Comparison of ENCODE assay signal across 23 mouse cellular contexts in the genomic region with DNA sequence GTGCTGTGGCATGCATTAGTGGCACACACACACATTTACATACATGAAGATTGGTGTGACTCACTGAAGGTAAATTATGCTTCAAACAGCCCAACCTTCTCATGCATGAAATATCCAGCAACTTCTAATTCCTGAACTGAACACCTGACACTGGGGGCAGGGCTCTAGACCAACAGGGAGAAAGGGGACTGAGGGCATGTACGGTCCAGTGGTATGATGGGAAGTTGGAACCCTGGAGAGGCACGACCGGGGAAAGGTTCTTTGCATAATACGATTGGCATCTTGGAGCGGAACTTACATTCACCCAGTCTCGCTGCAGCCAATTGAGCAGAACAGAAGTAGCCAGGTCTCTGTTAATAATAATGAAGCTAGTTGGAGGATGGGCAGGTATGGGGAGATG. TPM values are rescaled to one million over a fixed set of nuclear protein-coding genes. Genes with fewer than 3 reads are reported as not detected.
DNase-seq lines count a peak whose midpoint lies in the region; ATAC-seq and TF ChIP-seq lines count a peak whose summit lies in the region.
"Had no signal": no experiment of that assay in that cellular context is flagged by ENCODE, and none has a peak within 500 bp of the region (broad histone marks: within the 10 kb centered on the region; RNA-seq: fewer than 3 reads in every experiment).

No protein-coding gene starts in this region.

- no peak overlapping the region for H3K4me2 ChIP-seq in liver, embryonic 12.5 days
- no peak overlapping the region for H3K4me2 ChIP-seq in kidney, postnatal 0 days (ENCODE audit: low read length)
- no peak overlapping the region for H3K4me2 ChIP-seq in liver, embryonic 13.5 days
- H3K4me2 ChIP-seq: forebrain, embryonic 12.5 days; hindbrain, embryonic 12.5 days; limb, embryonic 12.5 days; midbrain, embryonic 13.5 days had no signal

- H3K9me3 ChIP-seq in liver, embryonic 12.5 days (replicated peaks) = no peaks in the 10 kb centered on the region
- H3K9me3 ChIP-seq in kidney, postnatal 0 days (replicated peaks; ENCODE audit: low read length) = no peaks in the 10 kb centered on the region
- H3K9me3 ChIP-seq in liver, embryonic 13.5 days (replicated peaks) = no peaks in the 10 kb centered on the region
- H3K9me3 ChIP-seq in forebrain, embryonic 10.5 days = no peaks in the 10 kb centered on the region
- H3K9me3 ChIP-seq: forebrain, embryonic 12.5 days; hindbrain, embryonic 12.5 days; limb, embryonic 12.5 days; midbrain, embryonic 13.5 days had no signal

- H3K27ac ChIP-seq in liver, embryonic 12.5 days = peak overlapping the region; percentile 98
- peak overlapping the region; percentile 72 for H3K27ac ChIP-seq in kidney, postnatal 0 days
- peak overlapping the region; percentile 98 for H3K27ac ChIP-seq in liver, embryonic 13.5 days
- no peak overlapping the region for H3K27ac ChIP-seq in forebrain, embryonic 10.5 days
- no peak overlapping the region for H3K27ac ChIP-seq in cerebellum, adult 2 months (ENCODE audit: insufficient read depth, low read length)
- H3K27ac ChIP-seq: forebrain, embryonic 12.5 days; heart, adult 2 months; hindbrain, embryonic 12.5 days; limb, embryonic 12.5 days; midbrain, embryonic 13.5 days; stomach, postnatal 0 days had no signal

- H3K36me3 ChIP-seq in liver, embryonic 12.5 days = no peaks in the 10 kb centered on the region
- H3K36me3 ChIP-seq in kidney, postnatal 0 days (ENCODE audit: insufficient read depth, low read length) = no peaks in the 10 kb centered on the region
- H3K36me3 ChIP-seq in liver, embryonic 13.5 days = no peaks in the 10 kb centered on the region
- no peaks in the 10 kb centered on the region for H3K36me3 ChIP-seq in forebrain, embryonic 10.5 days (replicated peaks)
- H3K36me3 ChIP-seq: forebrain, embryonic 12.5 days; hindbrain, embryonic 12.5 days; limb, embryonic 12.5 days; midbrain, embryonic 13.5 days had no signal

- ATAC-seq in liver, embryonic 12.5 days = no peak
- ATAC-seq in kidney, postnatal 0 days (replicated peaks; ENCODE audit: low FRiP score, low read depth) = peak; percentile 96
- no peak for ATAC-seq in liver, embryonic 13.5 days (ENCODE audit: low read depth)
- ATAC-seq: CD4-positive, CD25-positive, alpha-beta regulatory T cell, adult 4 months; midbrain, embryonic 13.5 days had no signal

- H3K27me3 ChIP-seq in liver, embryonic 12.5 days (replicated peaks) = no peaks in the 10 kb centered on the region
- no peaks in the 10 kb centered on the region for H3K27me3 ChIP-seq in kidney, postnatal 0 days (ENCODE audit: insufficient read depth, low read length)
- H3K27me3 ChIP-seq in liver, embryonic 13.5 days = no peaks in the 10 kb centered on the region
- no peaks in the 10 kb centered on the region for H3K27me3 ChIP-seq in forebrain, embryonic 10.5 days (ENCODE audit: poor library complexity, severe bottlenecking)
- H3K27me3 ChIP-seq in cerebellum, adult 2 months (ENCODE audit: control insufficient read depth, insufficient read depth, low read length) = no peaks in the 10 kb centered on the region
- H3K27me3 ChIP-seq: forebrain, embryonic 12.5 days; hindbrain, embryonic 12.5 days; limb, embryonic 12.5 days; megakaryocyte, embryonic 14.5 days; midbrain, embryonic 13.5 days had no signal

- no peak overlapping the region for H3K9ac ChIP-seq in liver, embryonic 12.5 days
- H3K9ac ChIP-seq in kidney, postnatal 0 days (ENCODE audit: low read depth, low read length) = no peak overlapping the region
- no peak overlapping the region for H3K9ac ChIP-seq in liver, embryonic 13.5 days
- H3K9ac ChIP-seq: forebrain, embryonic 12.5 days; hindbrain, embryonic 12.5 days; limb, embryonic 12.5 days; midbrain, embryonic 13.5 days had no signal

- 80% methylated on average over 6 of the region's 6 CpGs for WGBS in liver, embryonic 12.5 days (ENCODE audit: insufficient replicate concordance)
- 60% methylated on average over 6 of the region's 6 CpGs for WGBS in kidney, postnatal 0 days
- WGBS in liver, embryonic 13.5 days (ENCODE audit: insufficient replicate concordance) = 84% methylated on average over 6 of the region's 6 CpGs
- 88% methylated on average over 6 of the region's 6 CpGs for WGBS in forebrain, embryonic 10.5 days
- WGBS in cerebellum, adult 2 months = 66% methylated on average over 6 of the region's 6 CpGs

- no peak for DNase-seq in liver
- peak; percentile 68 for DNase-seq in kidney, postnatal 0 days (ENCODE audit: low spot score)
- DNase-seq in liver, embryonic 13.5 days = no peak
- DNase-seq in layer of hippocampus, adult 9-10 months (ENCODE audit: low spot score) = no peak
- no peak for DNase-seq in forebrain, embryonic 10.5 days (ENCODE audit: extremely low spot score, low spot score)
- no peak for DNase-seq in cerebellum, adult 2 months
- DNase-seq: adrenal gland, postnatal 25 days; cerebellum, adult 9-11 months; gastrocnemius, postnatal 36 days; heart, adult 2 months; layer of hippocampus, postnatal 36 days; lung, adult 2 months; lung, postnatal 36 days; thymus, adult 2 months; thymus, postnatal 4 days had no signal

- no peak overlapping the region for H3K4me3 ChIP-seq in liver, embryonic 12.5 days
- H3K4me3 ChIP-seq in kidney, postnatal 0 days (replicated peaks; ENCODE audit: low read depth, low read length) = no peak overlapping the region
- no peak overlapping the region for H3K4me3 ChIP-seq in liver, embryonic 13.5 days (replicated peaks)
- no peak overlapping the region for H3K4me3 ChIP-seq in forebrain, embryonic 10.5 days
- H3K4me3 ChIP-seq in cerebellum, adult 2 months (replicated peaks; ENCODE audit: insufficient read depth, low read depth, low read length) = no peak overlapping the region
- H3K4me3 ChIP-seq: forebrain, embryonic 12.5 days; heart, adult 2 months; hindbrain, embryonic 12.5 days; limb, embryonic 12.5 days; megakaryocyte, embryonic 14.5 days; midbrain, embryonic 13.5 days had no signal

- TF ChIP-seq POLR2A in cerebellum, adult 2 months (IDR thresholded peaks at IDR 0.05; ENCODE audit: borderline replicate concordance, insufficient read depth, low read length) = no peak

- TF ChIP-seq CTCF in kidney, postnatal 0 days (IDR thresholded peaks at IDR 0.05; ENCODE audit: low read depth) = no peak
- TF ChIP-seq CTCF in cerebellum, adult 2 months (IDR thresholded peaks at IDR 0.05; ENCODE audit: borderline replicate concordance, insufficient read depth, low read depth, low read length) = no peak

- peaks cover 70% of the 10 kb centered on the region for H3K4me1 ChIP-seq in liver, embryonic 12.5 days
- H3K4me1 ChIP-seq in kidney, postnatal 0 days (replicated peaks; ENCODE audit: insufficient read depth, low read length) = no peaks in the 10 kb centered on the region
- peaks cover 71% of the 10 kb centered on the region for H3K4me1 ChIP-seq in liver, embryonic 13.5 days (replicated peaks)
- H3K4me1 ChIP-seq in forebrain, embryonic 10.5 days = no peaks in the 10 kb centered on the region
- no peaks in the 10 kb centered on the region for H3K4me1 ChIP-seq in cerebellum, adult 2 months (ENCODE audit: control insufficient read depth, insufficient read depth, low read length)
- H3K4me1 ChIP-seq: forebrain, embryonic 12.5 days; hindbrain, embryonic 12.5 days; limb, embryonic 12.5 days; midbrain, embryonic 13.5 days had no signal

RNA-seq across cellular contexts. Expression of gene Mavs, which starts 8.7 kb away (rescaled TPM):
- 31.8 and 33.3 TPM in 2 replicates for polyA plus RNA-seq in liver, embryonic 12.5 days (2016; fragmentation: Nextera tagmentation; extraction: Ambion mirVana)
- polyA plus RNA-seq in kidney, postnatal 0 days (2015; fragmentation: Nextera tagmentation; extraction: Ambion mirVana) = 31.8 and 34.2 TPM in 2 replicates
- 27.1 and 31.1 TPM in 2 replicates for polyA plus RNA-seq in liver, embryonic 13.5 days (2015; fragmentation: Nextera tagmentation; extraction: Ambion mirVana)
- polyA plus RNA-seq in forebrain, embryonic 10.5 days (2016; fragmentation: Nextera tagmentation; extraction: Ambion mirVana) = 19.7 and 20.1 TPM in 2 replicates
- 11.6 and 12.6 TPM in 2 replicates for polyA plus RNA-seq in cerebellum, adult 2 months (2012; rRNA removed)

RNA-seq across cellular contexts. Expression of gene Ap5s1, which starts 18.3 kb away (rescaled TPM):
- polyA plus RNA-seq in liver, embryonic 12.5 days (2016; fragmentation: Nextera tagmentation; extraction: Ambion mirVana) = 16.4 and 17.0 TPM in 2 replicates
- 29.9 and 33.4 TPM in 2 replicates for polyA plus RNA-seq in kidney, postnatal 0 days (2015; fragmentation: Nextera tagmentation; extraction: Ambion mirVana)
- polyA plus RNA-seq in liver, embryonic 13.5 days (2015; fragmentation: Nextera tagmentation; extraction: Ambion mirVana) = 18.1 and 19.7 TPM in 2 replicates
- polyA plus RNA-seq in forebrain, embryonic 10.5 days (2016; fragmentation: Nextera tagmentation; extraction: Ambion mirVana) = 23.2 and 26.9 TPM in 2 replicates
- polyA plus RNA-seq in cerebellum, adult 2 months (2012; rRNA removed) = 43.7 and 44.7 TPM in 2 replicates

RNA-seq across cellular contexts. Expression of gene Pank2, which starts 37.1 kb away (rescaled TPM):
- 42.0 and 44.8 TPM in 2 replicates for polyA plus RNA-seq in liver, embryonic 12.5 days (2016; fragmentation: Nextera tagmentation; extraction: Ambion mirVana)
- polyA plus RNA-seq in kidney, postnatal 0 days (2015; fragmentation: Nextera tagmentation; extraction: Ambion mirVana) = 32.1 and 36.7 TPM in 2 replicates
- polyA plus RNA-seq in liver, embryonic 13.5 days (2015; fragmentation: Nextera tagmentation; extraction: Ambion mirVana) = 21.9 and 27.8 TPM in 2 replicates
- polyA plus RNA-seq in forebrain, embryonic 10.5 days (2016; fragmentation: Nextera tagmentation; extraction: Ambion mirVana) = 38.9 and 44.8 TPM in 2 replicates
- 35.6 and 36.7 TPM in 2 replicates for polyA plus RNA-seq in cerebellum, adult 2 months (2012; rRNA removed)

RNA-seq across cellular contexts. Expression of gene Spef1, which starts 38.1 kb away (rescaled TPM):
- polyA plus RNA-seq in liver, embryonic 12.5 days (2016; fragmentation: Nextera tagmentation; extraction: Ambion mirVana) = 1.0 and 1.1 TPM in 2 replicates
- 3.7 and 4.0 TPM in 2 replicates for polyA plus RNA-seq in kidney, postnatal 0 days (2015; fragmentation: Nextera tagmentation; extraction: Ambion mirVana)
- 1.1 and 1.2 TPM in 2 replicates for polyA plus RNA-seq in liver, embryonic 13.5 days (2015; fragmentation: Nextera tagmentation; extraction: Ambion mirVana)
- polyA plus RNA-seq in forebrain, embryonic 10.5 days (2016; fragmentation: Nextera tagmentation; extraction: Ambion mirVana) = 4.4 and 4.6 TPM in 2 replicates
- polyA plus RNA-seq in cerebellum, adult 2 months (2012; rRNA removed) = 9.9 and 10.2 TPM in 2 replicates

RNA-seq across cellular contexts. Expression of gene Cdc25b, which starts 38.4 kb away (rescaled TPM):
- polyA plus RNA-seq in liver, embryonic 12.5 days (2016; fragmentation: Nextera tagmentation; extraction: Ambion mirVana) = 172 and 182 TPM in 2 replicates
- polyA plus RNA-seq in kidney, postnatal 0 days (2015; fragmentation: Nextera tagmentation; extraction: Ambion mirVana) = 36.1 and 39.0 TPM in 2 replicates
- polyA plus RNA-seq in liver, embryonic 13.5 days (2015; fragmentation: Nextera tagmentation; extraction: Ambion mirVana) = 171 and 201 TPM in 2 replicates
- 65.9 and 79.3 TPM in 2 replicates for polyA plus RNA-seq in forebrain, embryonic 10.5 days (2016; fragmentation: Nextera tagmentation; extraction: Ambion mirVana)
- polyA plus RNA-seq in cerebellum, adult 2 months (2012; rRNA removed) = 25.7 and 26.4 TPM in 2 replicates

Comparison
In these comparisons a context has a peak if more than half of its experiments do, and no peak if none do; other contexts are left out.
1. H3K27ac ChIP-seq: peak in liver, embryonic 12.5 days (single experiment), kidney, postnatal 0 days (single experiment) and liver, embryonic 13.5 days (single experiment); none in forebrain, embryonic 10.5 days (single experiment) and cerebellum, adult 2 months (single experiment).